Mouse (Mus musculus) testis, postnatal 14 days (tissue): ENCODE measurements around the gene Gm49373.

Experiments
- DNase-seq: peaks from one replicate; pipeline ENCODE4 v3.0.0; 2021; ENCODE audit warnings: low spot score

Gm49373 gene

GRCm38 (mm10) chr9:21073044-21073840 is at the start of gene Gm49373, which contains the start of gene Fdx1l:
Gm49373 (minus strand) TSS chr9:21073096.
Fdx1l (minus strand) TSS chr9:21073614.
- DNase-seq = peak; percentile 87

GRCm38 (mm10) chr9:21121483-21121882 is 48.6 kb upstream of the Gm49373 start:
- no peak for DNase-seq

GRCm38 (mm10) chr9:21117073-21117472 is 44.2 kb upstream of the Gm49373 start:
- no peak for DNase-seq

GRCm38 (mm10) chr9:21115105-21115504 is 42.2 kb upstream of the Gm49373 start:
- no peak for DNase-seq

GRCm38 (mm10) chr9:21114190-21114589 is 41.3 kb upstream of the Gm49373 start:
- no peak for DNase-seq

- no peak for DNase-seq
These were observed 40.9 kb upstream of the Gm49373 start for GRCm38 (mm10) chr9:21113751-21114150.

- DNase-seq = no peak
These were observed 34.8 kb upstream of the Gm49373 start for GRCm38 (mm10) chr9:21107607-21108237.

- no peak for DNase-seq
These were observed 33.1 kb upstream of the Gm49373 start for GRCm38 (mm10) chr9:21105760-21106564.

- DNase-seq = no peak
These were observed 31.9 kb upstream of the Gm49373 start for GRCm38 (mm10) chr9:21104814-21105213.

- no peak for DNase-seq
These were observed 29.2 kb upstream of the Gm49373 start for GRCm38 (mm10) chr9:21102076-21102475.

GRCm38 (mm10) chr9:21100447-21101161 is 27.7 kb upstream of the Gm49373 start:
- DNase-seq = no peak

- DNase-seq = no peak
These were observed 24.9 kb upstream of the Gm49373 start for GRCm38 (mm10) chr9:21097793-21098192.

GRCm38 (mm10) chr9:21095958-21096357 is 23.1 kb upstream of the Gm49373 start:
- DNase-seq = no peak

GRCm38 (mm10) chr9:21093423-21093822 is 20.5 kb upstream of the Gm49373 start:
- no peak for DNase-seq

- peak; percentile 99 for DNase-seq
These were observed 18.9 kb upstream of the Gm49373 start, which contains the start of the genes Gm38431 and Raver1 for GRCm38 (mm10) chr9:21091707-21092320. Gm38431 (minus strand) TSS chr9:21091997. Raver1 (minus strand) TSS chr9:21092008.

GRCm38 (mm10) chr9:21090972-21091706 is 18.2 kb upstream of the Gm49373 start:
- DNase-seq = no peak

- DNase-seq = no peak
These were observed 17.6 kb upstream of the Gm49373 start for GRCm38 (mm10) chr9:21090537-21090936.

- no peak for DNase-seq
These were observed 10.4 kb upstream of the Gm49373 start for GRCm38 (mm10) chr9:21083324-21083723.

- no peak for DNase-seq
These were observed 8.2 kb upstream of the Gm49373 start for GRCm38 (mm10) chr9:21081127-21081526.

- no peak for DNase-seq
These were observed 2.7 kb upstream of the Gm49373 start for GRCm38 (mm10) chr9:21075625-21076024.

GRCm38 (mm10) chr9:21074173-21074572 is 1.3 kb upstream of the Gm49373 start:
- DNase-seq = no peak
